Mouse (Mus musculus): ENCODE results near the gene Icam5. TPM values are rescaled to one million over a fixed set of nuclear protein-coding genes. Genes with fewer than 3 reads are reported as not detected.
"Not testable (repeated sequence)": the region's sequence is repeated elsewhere in the genome, so short reads cannot be mapped to it uniquely, and the experiment has no call there.

Gene Icam5
- polyA plus RNA-seq, 1 experiment from 2014 or later = 0.26 TPM

DNA sequence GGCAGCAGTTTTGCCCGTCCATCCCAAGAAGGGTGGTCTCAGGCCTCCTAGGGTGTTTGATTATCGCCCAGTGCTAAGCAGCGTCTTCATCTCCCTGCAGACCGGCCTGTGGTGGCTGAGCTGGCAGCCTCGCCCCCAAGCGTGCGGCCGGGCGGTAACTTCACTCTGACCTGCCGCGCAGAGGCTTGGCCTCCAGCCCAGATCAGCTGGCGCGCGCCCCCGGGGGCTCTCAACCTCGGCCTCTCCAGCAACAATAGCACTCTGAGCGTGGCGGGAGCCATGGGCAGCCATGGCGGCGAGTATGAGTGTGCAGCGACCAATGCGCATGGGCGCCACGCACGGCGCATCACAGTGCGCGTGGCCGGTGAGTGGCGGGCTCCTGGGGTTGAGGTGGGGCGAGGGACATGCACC, 5.6 kb downstream of the Icam5 start:
- ATAC-seq (ENCODE audit: low read depth) = no peak
- H3K27me3 ChIP-seq (ENCODE audit: control insufficient read depth, insufficient read depth, low read depth, low read length) = peaks cover 63% of the 10 kb centered on the region

GRCm38 (mm10) chr9:21039779-21040178, 7.9 kb downstream of the Icam5 start:
- Histone ChIP-seq H3K4me3 (ENCODE audit: low read depth, low read length) (no peak overlapping the region), H3K27me3 (ENCODE audit: control insufficient read depth, insufficient read depth, low read depth, low read length) (peaks cover 41% of the 10 kb centered on the region), H3K27ac (ENCODE audit: low read length) (0 out of 2 replicates have a peak overlapping the region, but pooled peaks have one; percentile 56), H3K9ac (ENCODE audit: low read depth, low read length) (no peak overlapping the region), H3K4me2 (ENCODE audit: low read depth, low read length) (peak overlapping the region; percentile 7; the same call in 1 of the 2 replicates), H3K36me3 (ENCODE audit: control insufficient read depth, insufficient read depth) (no peaks in the 10 kb centered on the region), H3K4me1 (ENCODE audit: control insufficient read depth, low read depth, low read length) (peaks cover 17% of the 10 kb centered on the region), H3K9me3 (replicated peaks; ENCODE audit: control insufficient read depth, low read length) (no peaks in the 10 kb centered on the region)
- 36% methylated on average over 3 of the region's 3 CpGs for WGBS (ENCODE audit: insufficient replicate concordance)
- peak; percentile 85 for ATAC-seq (ENCODE audit: low read depth)

More for the DNA sequence above, 5.6 kb downstream of the Icam5 start:
- no peaks in the 10 kb centered on the region for H3K36me3 ChIP-seq (ENCODE audit: control insufficient read depth, insufficient read depth)
- peaks cover 29% of the 10 kb centered on the region for H3K4me1 ChIP-seq (ENCODE audit: control insufficient read depth, low read depth, low read length)
- WGBS (ENCODE audit: insufficient replicate concordance) = 4% methylated on average over 31 of the region's 31 CpGs
- peak overlapping the region; percentile 35 for H3K4me3 ChIP-seq (ENCODE audit: low read depth, low read length)
- H3K9me3 ChIP-seq (replicated peaks; ENCODE audit: control insufficient read depth, low read length) = no peaks in the 10 kb centered on the region
- H3K4me2 ChIP-seq (ENCODE audit: low read depth, low read length) = peak overlapping the region; percentile 48
- no peak overlapping the region for H3K9ac ChIP-seq (ENCODE audit: low read depth, low read length)
- H3K27ac ChIP-seq (ENCODE audit: low read length) = no peak overlapping the region

DNA sequence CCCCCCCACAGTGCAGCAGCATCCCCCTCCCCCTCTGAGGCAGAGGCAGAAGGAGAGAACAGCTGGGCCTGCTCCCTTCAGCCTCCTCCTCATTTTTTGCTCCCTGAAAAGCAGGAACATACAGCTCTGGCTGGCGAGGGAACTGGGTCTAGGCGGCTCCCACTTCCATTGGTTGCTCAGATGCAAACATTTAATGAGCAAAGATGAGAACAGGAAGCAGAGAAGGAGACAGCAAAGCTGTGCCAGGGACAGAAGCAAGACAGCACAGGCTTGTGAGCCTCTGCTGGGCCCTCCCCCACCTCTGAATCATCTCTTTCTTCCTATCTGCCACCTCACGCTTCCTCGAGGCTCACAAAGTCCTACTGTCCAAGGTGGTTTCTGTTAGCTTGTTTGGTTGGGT, 9.4 kb downstream of the Icam5 start:
- no peak for ATAC-seq (ENCODE audit: low read depth)
- H3K36me3 ChIP-seq (ENCODE audit: control insufficient read depth, insufficient read depth) = no peaks in the 10 kb centered on the region
- peaks cover 14% of the 10 kb centered on the region for H3K4me1 ChIP-seq (ENCODE audit: control insufficient read depth, low read depth, low read length)
- H3K4me3 ChIP-seq (ENCODE audit: low read depth, low read length) = no peak overlapping the region
- WGBS (ENCODE audit: insufficient replicate concordance) = 33% methylated on average over 4 of the region's 4 CpGs
- no peaks in the 10 kb centered on the region for H3K9me3 ChIP-seq (replicated peaks; ENCODE audit: control insufficient read depth, low read length)
- no peak overlapping the region for H3K9ac ChIP-seq (ENCODE audit: low read depth, low read length)
- no peak overlapping the region for H3K27ac ChIP-seq (ENCODE audit: low read length)
- peaks cover 26% of the 10 kb centered on the region for H3K27me3 ChIP-seq (ENCODE audit: control insufficient read depth, insufficient read depth, low read depth, low read length)
- H3K4me2 ChIP-seq (ENCODE audit: low read depth, low read length) = no peak overlapping the region

DNA sequence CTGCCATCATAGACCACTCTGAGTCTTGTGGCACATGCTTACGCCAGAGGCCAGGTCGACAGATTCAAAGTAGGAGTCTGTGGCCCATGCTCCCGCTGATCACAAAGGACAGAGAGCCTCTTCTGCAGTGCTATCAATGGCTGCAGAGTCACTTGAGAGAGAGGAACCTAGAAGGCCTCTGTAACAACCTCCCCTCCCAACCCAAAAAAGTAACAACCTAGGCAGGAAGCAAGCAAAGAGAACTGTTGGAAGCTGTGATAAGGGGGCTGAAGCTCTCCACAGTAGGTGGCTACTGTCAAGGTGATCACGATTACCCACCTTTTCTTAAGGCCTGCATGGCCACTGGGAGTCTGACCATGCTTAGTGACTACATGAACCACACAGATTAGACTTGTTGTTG, 11.7 kb downstream of the Icam5 start:
- Histone ChIP-seq H3K9ac (ENCODE audit: low read depth, low read length) (no peak overlapping the region), H3K4me3 (ENCODE audit: low read depth, low read length) (no peak overlapping the region), H3K27me3 (ENCODE audit: control insufficient read depth, insufficient read depth, low read depth, low read length) (peaks cover 3% of the 10 kb centered on the region), H3K4me2 (ENCODE audit: low read depth, low read length) (no peak overlapping the region), H3K4me1 (ENCODE audit: control insufficient read depth, low read depth, low read length) (peaks cover 12% of the 10 kb centered on the region), H3K9me3 (replicated peaks; ENCODE audit: control insufficient read depth, low read length) (no peaks in the 10 kb centered on the region), H3K36me3 (ENCODE audit: control insufficient read depth, insufficient read depth) (no peaks in the 10 kb centered on the region), H3K27ac (ENCODE audit: low read length) (no peak overlapping the region)
- ATAC-seq (ENCODE audit: low read depth) = no peak
- WGBS (ENCODE audit: insufficient replicate concordance) = 41% methylated on average over 4 of the region's 4 CpGs

DNA sequence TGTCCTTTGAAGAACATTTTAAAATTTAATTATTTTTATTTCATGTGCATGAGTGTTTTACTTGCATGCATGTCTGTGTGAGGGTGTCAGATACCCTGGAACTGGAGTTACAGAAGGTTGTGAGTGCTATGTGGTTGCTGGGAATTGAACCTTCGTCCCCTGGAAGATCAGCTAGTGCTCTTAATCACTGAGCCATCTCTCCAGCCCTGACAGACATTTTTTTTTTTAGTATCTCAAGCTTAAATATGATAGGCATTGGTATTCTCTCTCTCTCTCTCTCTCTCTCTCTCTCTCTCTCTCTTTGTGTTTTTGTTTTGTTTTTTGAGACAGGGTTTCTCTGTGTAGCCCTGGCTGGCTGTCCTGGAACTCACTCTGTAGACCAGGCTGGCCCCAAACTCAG, 12.9 kb downstream of the Icam5 start:
- H3K9ac ChIP-seq (ENCODE audit: low read depth, low read length); H3K9me3 ChIP-seq (replicated peaks; ENCODE audit: control insufficient read depth, low read length); H3K27ac ChIP-seq (ENCODE audit: low read length); H3K4me2 ChIP-seq (ENCODE audit: low read depth, low read length); H3K4me1 ChIP-seq (ENCODE audit: control insufficient read depth, low read depth, low read length); H3K4me3 ChIP-seq (ENCODE audit: low read depth, low read length); H3K27me3 ChIP-seq (ENCODE audit: control insufficient read depth, insufficient read depth, low read depth, low read length); H3K36me3 ChIP-seq (ENCODE audit: control insufficient read depth, insufficient read depth); ATAC-seq (ENCODE audit: low read depth): not testable (repeated sequence)
- WGBS (ENCODE audit: insufficient replicate concordance) = 48% methylated on average over 1 of the region's 1 CpGs

GRCm38 (mm10) chr9:21045235-21045634, 13.4 kb downstream of the Icam5 start:
- Histone ChIP-seq H3K9ac (ENCODE audit: low read depth, low read length) (no peak overlapping the region), H3K4me3 (ENCODE audit: low read depth, low read length) (no peak overlapping the region), H3K27ac (ENCODE audit: low read length) (no peak overlapping the region), H3K4me2 (ENCODE audit: low read depth, low read length) (no peak overlapping the region), H3K4me1 (ENCODE audit: control insufficient read depth, low read depth, low read length) (peaks cover 2% of the 10 kb centered on the region), H3K27me3 (ENCODE audit: control insufficient read depth, insufficient read depth, low read depth, low read length) (no peaks in the 10 kb centered on the region), H3K36me3 (ENCODE audit: control insufficient read depth, insufficient read depth) (no peaks in the 10 kb centered on the region), H3K9me3 (replicated peaks; ENCODE audit: control insufficient read depth, low read length) (no peaks in the 10 kb centered on the region)
- 57% methylated on average over 3 of the region's 3 CpGs for WGBS (ENCODE audit: insufficient replicate concordance)
- ATAC-seq (ENCODE audit: low read depth) = no peak

DNA sequence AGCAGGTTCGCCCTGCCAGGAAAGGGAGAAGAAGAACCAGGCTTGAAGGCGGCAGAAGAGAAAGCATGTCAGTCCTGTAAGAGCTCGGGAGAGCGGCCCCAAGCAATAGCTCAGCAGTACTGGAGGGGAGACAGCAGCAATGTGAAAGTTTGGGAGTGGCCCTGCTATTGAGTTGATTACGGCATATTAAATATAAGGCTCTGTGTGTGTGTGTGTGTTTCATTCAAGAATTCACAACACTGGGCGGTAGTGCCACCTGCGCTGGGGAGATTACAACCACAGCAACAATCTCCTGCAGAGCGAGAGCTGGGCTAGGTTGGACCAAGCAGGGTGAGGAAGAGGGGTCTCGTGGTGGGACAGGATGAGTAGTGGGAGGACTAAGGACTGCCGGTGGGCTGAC, 19.7 kb downstream of the Icam5 start:
- no peak overlapping the region for H3K9ac ChIP-seq (ENCODE audit: low read depth, low read length)
- H3K4me1 ChIP-seq (ENCODE audit: control insufficient read depth, low read depth, low read length) = no peaks in the 10 kb centered on the region; the same call in 1 of the 2 replicates
- H3K36me3 ChIP-seq (ENCODE audit: control insufficient read depth, insufficient read depth) = no peaks in the 10 kb centered on the region
- peak; percentile 50 for ATAC-seq (ENCODE audit: low read depth)
- no peak overlapping the region for H3K4me2 ChIP-seq (ENCODE audit: low read depth, low read length)
- 35% methylated on average over 10 of the region's 10 CpGs for WGBS (ENCODE audit: insufficient replicate concordance)
- no peak overlapping the region for H3K27ac ChIP-seq (ENCODE audit: low read length)
- H3K9me3 ChIP-seq (replicated peaks; ENCODE audit: control insufficient read depth, low read length) = no peaks in the 10 kb centered on the region
- H3K27me3 ChIP-seq (ENCODE audit: control insufficient read depth, insufficient read depth, low read depth, low read length) = peaks cover 4% of the 10 kb centered on the region; the same call in 1 of the 2 replicates
- no peak overlapping the region for H3K4me3 ChIP-seq (ENCODE audit: low read depth, low read length)

DNA sequence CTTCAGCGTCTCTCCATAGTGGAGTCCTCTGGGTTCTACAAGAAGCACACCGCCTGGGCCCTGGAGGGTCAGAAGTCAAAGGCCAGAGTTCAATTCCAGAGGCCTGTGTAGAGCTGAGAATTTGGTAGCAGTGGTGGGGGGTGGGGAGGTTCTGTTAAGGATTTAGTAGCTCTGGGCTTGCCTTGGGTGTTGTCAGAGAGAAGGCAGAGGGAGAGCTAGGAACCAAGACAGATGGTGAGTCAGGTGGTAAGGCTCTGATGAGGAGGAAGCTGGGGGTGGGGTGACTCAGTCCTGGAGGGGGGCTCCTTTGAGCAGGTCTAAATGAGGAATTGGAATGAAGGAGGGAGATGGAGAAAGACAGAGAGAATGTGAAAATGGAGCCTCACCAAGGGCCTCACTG, 31.1 kb downstream of the Icam5 start:
- ATAC-seq (ENCODE audit: low read depth) = no peak
- no peak overlapping the region for H3K4me2 ChIP-seq (ENCODE audit: low read depth, low read length)

DNA sequence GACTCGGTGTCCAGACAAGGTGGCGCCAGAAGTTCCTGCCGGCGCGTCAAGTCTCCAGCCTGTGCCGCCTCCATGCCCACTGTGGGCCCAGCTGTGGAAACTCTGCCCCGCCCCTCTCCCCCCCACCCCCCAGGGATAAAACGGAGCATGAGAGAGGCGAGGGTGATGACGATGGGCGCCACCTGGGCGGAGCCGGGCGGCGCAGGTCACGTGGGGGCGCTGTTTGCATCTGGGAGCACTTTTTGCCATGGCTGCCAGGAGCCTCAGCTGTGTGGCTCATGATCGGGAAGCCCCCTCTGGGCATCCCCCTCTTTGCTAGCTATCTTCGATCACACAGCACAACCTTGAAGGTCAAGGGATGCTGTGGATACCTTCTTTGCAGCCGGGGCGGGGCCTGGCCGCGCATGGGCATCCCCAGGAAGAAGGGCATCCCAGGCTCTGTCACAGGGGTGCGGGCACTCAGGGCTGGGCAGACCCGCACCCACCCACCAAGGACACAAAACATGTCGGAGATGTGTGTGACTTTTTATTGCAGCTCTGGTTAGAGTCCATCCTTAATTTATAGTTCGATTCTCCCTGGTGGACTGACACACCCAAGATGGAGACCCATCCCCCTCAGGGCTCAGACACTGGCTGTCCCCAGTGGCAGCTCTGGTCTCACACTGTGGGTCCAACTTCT, 35.3 kb downstream of the Icam5 start, which contains the start of gene Zglp1:
Gene Zglp1, minus strand, starts transcription at position 88 of the 679 bp plus-strand sequence.
- H3K9ac ChIP-seq (ENCODE audit: low read depth, low read length) = no peak within 1 kb of the TSS
- peaks cover 6% of the 10 kb centered on the region; the same call in 1 of the 2 replicates for H3K36me3 ChIP-seq (ENCODE audit: control insufficient read depth, insufficient read depth)
- no peaks in the 10 kb centered on the region for H3K27me3 ChIP-seq (ENCODE audit: control insufficient read depth, insufficient read depth, low read depth, low read length)
- no peak within 1 kb of the TSS for H3K4me2 ChIP-seq (ENCODE audit: low read depth, low read length)
- peaks cover 4% of the 10 kb centered on the region for H3K4me1 ChIP-seq (ENCODE audit: control insufficient read depth, low read depth, low read length)
- ATAC-seq (ENCODE audit: low read depth) = no peak
- no peak within 1 kb of the TSS for H3K4me3 ChIP-seq (ENCODE audit: low read depth, low read length)
- H3K9me3 ChIP-seq (replicated peaks; ENCODE audit: control insufficient read depth, low read length) = no peaks in the 10 kb centered on the region
- 81% methylated on average over 27 of the region's 27 CpGs for WGBS (ENCODE audit: insufficient replicate concordance)
- H3K27ac ChIP-seq (ENCODE audit: low read length) = no peak within 1 kb of the TSS

More for the DNA sequence above, 31.1 kb downstream of the Icam5 start:
- H3K27me3 ChIP-seq (ENCODE audit: control insufficient read depth, insufficient read depth, low read depth, low read length) = no peaks in the 10 kb centered on the region
- WGBS (ENCODE audit: insufficient replicate concordance) = 72% methylated on average over 2 of the region's 2 CpGs
- H3K4me1 ChIP-seq (ENCODE audit: control insufficient read depth, low read depth, low read length) = no peaks in the 10 kb centered on the region; the same call in 1 of the 2 replicates
- no peak overlapping the region for H3K9ac ChIP-seq (ENCODE audit: low read depth, low read length)
- H3K36me3 ChIP-seq (ENCODE audit: control insufficient read depth, insufficient read depth) = peaks cover 6% of the 10 kb centered on the region; the same call in 1 of the 2 replicates
- no peak overlapping the region for H3K27ac ChIP-seq (ENCODE audit: low read length)
- no peak overlapping the region for H3K4me3 ChIP-seq (ENCODE audit: low read depth, low read length)
- no peaks in the 10 kb centered on the region for H3K9me3 ChIP-seq (replicated peaks; ENCODE audit: control insufficient read depth, low read length)

Measured in liver, embryonic 16.5 days (tissue).